Mouse (Mus musculus) kidney, postnatal 25 days (tissue): ENCODE measurements around the gene Icam4.
A peak's percentile ranks its signal among the peaks of the same experiment; 100 is the strongest.
"Not testable (repeated sequence)": the region's sequence is repeated elsewhere in the genome, so short reads cannot be mapped to it uniquely, and the experiment has no call there.

ENCODE experiments used
- DNase-seq, 2 experiments: peaks; one replicate each; pipeline ENCODE4 v3.0.0; 2021; ENCODE audit warnings: mixed read lengths in 2 of 2

The Icam4 gene

GRCm38 (mm10) chr9:21036161-21036560 is 7.0 kb downstream of the Icam4 start:
- no peak for DNase-seq

GRCm38 (mm10) chr9:21036666-21037065 is 7.5 kb downstream of the Icam4 start:
- no peak for DNase-seq

- peak; percentile 24 to 44 for DNase-seq
Observed at GRCm38 (mm10) chr9:21037481-21037891, 8.3 kb downstream of the Icam4 start.

GRCm38 (mm10) chr9:21039779-21040178 is 10.6 kb downstream of the Icam4 start:
- DNase-seq, result no peak

- DNase-seq, result no peak
Observed at GRCm38 (mm10) chr9:21041308-21041707, 12.1 kb downstream of the Icam4 start.

GRCm38 (mm10) chr9:21043563-21043962 is 14.4 kb downstream of the Icam4 start:
- DNase-seq, result no peak

- not testable (repeated sequence) for DNase-seq
Observed at GRCm38 (mm10) chr9:21044785-21045184, 15.6 kb downstream of the Icam4 start.

- DNase-seq, result no peak
Observed at GRCm38 (mm10) chr9:21045235-21045634, 16.1 kb downstream of the Icam4 start.

GRCm38 (mm10) chr9:21051578-21051977 is 22.4 kb downstream of the Icam4 start:
- no peak for DNase-seq

- DNase-seq, result no peak
Observed at GRCm38 (mm10) chr9:21062928-21063327, 33.8 kb downstream of the Icam4 start.

- no peak for DNase-seq
Observed at GRCm38 (mm10) chr9:21067006-21067684, 38.0 kb downstream of the Icam4 start, which contains the start of gene Zglp1. Gene Zglp1, minus strand, starts transcription at chr9:21067093.

GRCm38 (mm10) chr9:21072641-21073040 is 43.5 kb downstream of the Icam4 start:
- no peak for DNase-seq

GRCm38 (mm10) chr9:21073044-21073840 is 44.1 kb downstream of the Icam4 start, which contains the start of the genes Gm49373 and Fdx1l:
Gene Gm49373, minus strand, starts transcription at chr9:21073096.
Gene Fdx1l, minus strand, starts transcription at chr9:21073614.
- DNase-seq, result peak; percentile 95 to 96

- DNase-seq, result no peak
Observed at GRCm38 (mm10) chr9:21074173-21074572, 45.0 kb downstream of the Icam4 start.

GRCm38 (mm10) chr9:21075625-21076024 is 46.5 kb downstream of the Icam4 start:
- no peak for DNase-seq
